Mouse (Mus musculus): Measurements from ENCODE around the gene Zfp710.
A peak's percentile ranks its signal among the peaks of the same experiment; 100 is the strongest.

Zfp710 gene

DNA sequence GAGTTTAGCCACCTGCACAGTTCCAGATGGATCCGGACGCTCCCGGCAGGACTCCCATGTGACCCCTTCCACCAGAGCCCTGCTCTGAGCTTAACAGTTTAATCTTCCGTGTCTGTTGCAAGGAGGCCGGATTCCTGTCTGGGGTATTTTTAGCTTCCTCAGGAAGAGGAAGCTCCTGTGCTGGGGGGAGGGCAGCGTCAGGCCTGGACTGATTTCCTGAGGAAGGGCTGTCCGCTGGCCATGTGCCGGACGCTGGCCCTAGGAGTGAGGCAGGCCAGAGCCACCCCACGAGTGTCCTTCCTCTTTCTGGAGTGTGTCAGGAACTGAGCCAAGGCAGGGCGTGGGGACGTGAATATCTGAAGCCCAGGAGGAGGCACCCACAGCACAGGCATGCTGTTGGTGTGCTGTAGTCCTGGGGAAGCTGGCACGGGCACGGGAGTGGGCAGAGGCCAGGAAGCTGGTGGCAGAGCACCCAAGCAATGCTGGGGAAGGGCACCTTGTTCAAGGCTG, 54.2 kb downstream of the Zfp710 start:
- no peak for DNase-seq (ENCODE audit: low read depth, low spot score)

DNA sequence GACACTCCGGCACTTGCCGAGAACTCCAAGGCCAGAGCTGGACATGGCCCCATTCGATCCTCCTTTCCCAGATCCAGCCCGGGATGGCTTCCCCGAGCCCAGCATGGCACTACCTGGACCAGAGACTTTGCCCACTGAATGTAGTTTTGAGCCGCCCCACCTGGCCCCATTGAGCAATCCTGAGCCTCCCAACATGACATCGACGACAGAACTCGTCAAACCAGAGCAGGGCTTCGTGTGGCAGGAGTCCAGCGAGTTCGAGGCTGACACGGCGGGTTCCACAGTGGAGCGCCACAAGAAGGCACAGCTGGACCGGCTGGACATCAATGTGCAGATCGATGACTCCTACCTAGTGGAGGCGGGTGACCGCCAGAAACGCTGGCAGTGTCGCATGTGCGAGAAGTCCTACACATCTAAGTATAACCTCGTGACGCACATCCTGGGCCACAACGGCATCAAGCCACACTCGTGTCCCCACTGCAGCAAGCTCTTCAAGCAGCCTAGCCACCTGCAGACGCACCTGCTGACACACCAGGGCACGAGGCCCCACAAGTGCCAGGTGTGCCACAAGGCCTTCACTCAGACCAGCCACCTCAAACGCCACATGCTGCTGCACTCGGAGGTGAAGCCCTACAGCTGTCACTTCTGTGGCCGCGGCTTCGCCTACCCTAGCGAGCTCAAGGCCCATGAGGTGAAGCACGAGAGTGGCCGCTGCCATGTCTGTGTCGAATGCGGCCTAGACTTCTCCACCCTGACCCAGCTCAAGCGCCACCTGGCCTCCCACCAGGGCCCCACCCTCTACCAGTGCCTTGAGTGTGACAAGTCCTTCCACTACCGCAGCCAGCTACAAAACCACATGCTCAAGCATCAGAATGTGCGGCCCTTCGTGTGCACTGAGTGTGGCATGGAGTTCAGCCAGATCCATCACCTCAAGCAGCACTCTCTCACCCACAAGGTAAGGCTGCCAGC, 57.3 kb downstream of the Zfp710 start:
- DNase-seq (ENCODE audit: low read depth, low spot score), result no peak

DNA sequence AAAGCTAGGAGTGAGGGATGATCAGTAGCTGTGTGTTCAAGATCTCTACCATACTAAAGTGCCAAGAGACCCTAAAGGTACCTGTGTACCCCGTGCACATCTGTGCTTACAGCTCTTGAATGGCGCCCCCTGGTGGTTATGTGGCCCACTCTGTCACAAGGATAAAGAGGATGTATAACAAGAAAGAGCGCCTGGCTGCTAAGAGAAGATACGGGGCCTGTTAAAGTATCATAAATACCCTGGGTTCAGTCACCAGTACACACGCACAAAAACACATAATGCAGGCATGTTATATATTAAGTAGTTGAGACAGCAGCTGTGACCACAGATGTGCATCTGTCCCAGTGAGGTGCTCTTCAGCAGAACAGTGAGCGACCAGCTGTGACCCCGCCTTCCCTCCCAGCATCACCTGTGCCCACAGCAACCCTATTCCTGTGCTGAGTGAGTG, 59.9 kb downstream of the Zfp710 start:
- peak; percentile 58 for DNase-seq (ENCODE audit: low read depth, low spot score)

DNA sequence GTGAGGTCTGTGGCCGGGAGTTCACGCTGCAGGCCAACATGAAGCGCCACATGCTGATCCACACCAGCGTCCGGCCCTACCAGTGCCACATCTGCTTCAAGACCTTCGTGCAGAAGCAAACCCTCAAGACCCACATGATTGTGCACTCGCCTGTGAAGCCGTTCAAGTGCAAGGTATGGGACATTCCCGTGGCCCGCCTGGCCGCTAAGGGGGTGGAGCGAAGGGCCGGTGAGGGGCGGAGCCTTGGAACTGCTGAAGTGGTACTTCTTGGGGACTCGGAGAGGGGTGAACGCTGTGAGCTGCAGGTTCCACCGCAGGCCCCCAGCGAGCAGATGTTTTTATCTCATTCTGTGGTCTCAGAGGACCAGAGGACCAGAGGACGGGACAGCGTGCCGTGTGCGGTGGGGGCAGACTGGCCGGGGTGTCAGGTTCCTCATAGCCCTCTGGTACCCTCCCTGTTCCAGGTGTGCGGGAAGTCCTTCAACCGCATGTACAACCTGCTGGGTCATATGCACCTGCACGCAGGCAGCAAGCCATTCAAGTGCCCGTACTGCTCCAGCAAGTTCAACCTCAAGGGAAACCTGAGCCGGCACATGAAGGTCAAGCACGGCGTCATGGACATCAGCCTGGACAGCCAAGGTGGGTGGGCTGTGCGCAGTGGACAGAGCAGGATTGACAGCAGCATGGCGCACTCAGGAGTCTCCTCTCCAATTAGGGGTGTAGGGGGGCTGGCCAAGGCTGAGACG, 61.5 kb downstream of the Zfp710 start:
- DNase-seq (ENCODE audit: low read depth, low spot score), result no peak

DNA sequence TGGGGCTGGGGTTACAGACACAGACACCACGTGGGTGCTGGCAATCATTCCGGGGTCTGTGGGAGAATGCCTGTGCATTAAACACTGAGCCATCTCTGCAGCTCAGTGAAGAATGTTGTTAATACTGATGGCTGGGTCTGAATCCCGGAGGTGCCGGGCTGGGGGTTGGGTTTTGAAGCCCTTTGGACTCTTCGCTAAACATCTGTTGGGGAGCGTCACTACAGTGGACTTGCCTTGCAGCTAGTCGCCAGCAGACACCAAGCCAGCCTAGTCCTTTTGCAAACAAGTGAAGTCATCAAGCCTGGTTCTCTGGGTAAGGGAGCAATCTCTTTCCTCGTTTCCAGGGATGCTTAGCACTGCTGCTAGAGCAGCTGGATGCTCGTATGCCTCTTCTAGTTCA, 63.6 kb downstream of the Zfp710 start:
- no peak for DNase-seq (ENCODE audit: low read depth, low spot score)

DNA sequence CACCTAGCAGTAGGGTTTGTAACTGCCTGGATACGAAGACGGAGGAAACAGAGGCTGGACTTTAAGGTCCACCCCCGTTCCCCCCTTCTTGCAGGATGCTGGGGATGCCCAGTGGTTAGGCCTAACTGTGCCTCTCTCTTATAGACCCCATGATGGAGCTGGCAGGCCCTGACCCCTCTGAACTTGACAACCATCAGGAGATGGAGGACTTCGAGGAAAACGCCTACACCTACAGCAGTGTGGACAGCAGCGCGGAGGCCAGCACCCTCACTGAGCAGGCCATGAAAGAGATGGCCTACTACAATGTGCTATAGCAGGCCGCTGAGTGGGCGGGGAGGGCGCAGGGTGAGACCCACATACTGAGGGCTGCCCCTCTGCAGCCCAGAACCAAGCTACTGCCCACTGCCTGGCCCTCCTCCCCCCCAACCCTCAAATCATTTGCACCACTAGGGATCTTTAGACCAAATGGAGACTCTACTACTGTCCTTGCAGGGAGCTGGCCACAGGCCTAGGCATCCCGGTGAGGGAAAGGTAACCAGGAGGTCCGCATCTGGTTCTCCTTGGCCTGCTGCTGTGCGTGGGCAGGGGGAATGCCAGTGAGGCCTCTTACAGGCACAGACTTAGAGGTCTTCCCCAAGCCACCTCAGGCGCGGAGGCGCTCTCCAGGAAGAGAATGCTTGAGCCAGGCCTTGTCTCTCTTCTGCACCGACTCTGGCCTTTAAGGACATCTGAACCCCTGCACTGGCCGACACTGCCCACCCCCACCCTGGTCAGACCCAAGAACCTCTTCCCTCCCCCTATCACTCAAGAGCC, 65.8 kb downstream of the Zfp710 start:
- DNase-seq (ENCODE audit: low read depth, low spot score), result no peak

DNA sequence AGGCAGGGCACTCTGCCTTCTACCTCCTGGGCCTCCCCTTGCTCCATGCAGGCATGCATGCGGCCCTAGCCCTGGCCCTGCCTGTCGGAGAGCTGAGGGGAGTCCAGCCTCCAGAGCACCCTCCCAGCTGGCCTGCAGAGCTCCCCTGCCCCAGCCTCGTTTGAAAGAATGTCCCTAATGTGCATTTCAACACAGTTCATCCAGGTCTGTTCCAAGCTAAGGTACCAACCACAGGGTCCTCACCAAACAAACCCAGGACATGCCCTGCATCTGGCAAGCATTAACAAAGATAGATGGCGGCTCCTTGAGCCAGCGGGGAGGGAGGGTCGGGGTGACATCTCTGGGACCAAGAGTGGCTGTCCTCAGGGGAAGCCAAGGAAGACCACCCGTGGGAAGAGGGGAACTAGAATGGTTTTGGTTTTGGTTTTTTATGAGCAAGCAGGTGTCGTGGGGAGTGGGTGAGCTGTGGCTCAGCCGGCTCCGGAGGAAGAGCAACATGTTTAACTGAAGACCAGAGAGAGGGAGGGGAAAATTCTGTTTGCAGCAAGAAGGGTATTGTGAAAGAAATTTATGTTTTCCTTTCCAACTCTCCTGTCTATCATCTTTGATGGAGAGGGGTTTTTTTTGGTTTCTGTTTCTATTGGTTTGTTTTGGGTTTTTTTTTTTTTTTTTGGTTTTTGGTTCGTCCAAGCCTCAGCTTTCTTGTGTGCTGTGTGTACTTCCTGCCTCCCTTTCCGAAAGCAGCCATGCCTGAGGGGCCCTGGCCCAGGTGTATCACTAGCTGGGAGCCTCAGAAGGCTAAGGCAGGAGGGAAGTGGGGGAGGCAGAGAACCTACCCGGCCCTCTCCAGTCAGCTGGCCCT, 66.6 kb downstream of the Zfp710 start:
- no peak for DNase-seq (ENCODE audit: low read depth, low spot score)

DNA sequence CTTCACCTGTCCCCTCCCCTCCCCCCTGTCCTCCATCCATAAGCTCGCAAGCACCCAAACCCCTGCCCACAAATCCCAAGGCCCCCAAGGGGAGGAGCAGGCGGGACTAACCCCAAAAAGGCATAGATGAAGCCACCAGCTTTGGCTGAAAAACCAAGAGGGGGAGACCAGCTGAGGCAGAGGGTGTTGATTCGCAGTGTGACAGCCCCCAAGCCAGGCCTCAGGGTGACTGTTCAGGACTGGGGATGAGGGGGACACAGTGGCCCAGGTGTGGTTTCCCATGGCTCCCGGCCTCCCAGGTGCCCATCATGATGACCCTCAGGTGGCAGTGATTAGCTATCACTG, 67.2 kb downstream of the Zfp710 start:
- DNase-seq (ENCODE audit: low read depth, low spot score), result no peak

DNA sequence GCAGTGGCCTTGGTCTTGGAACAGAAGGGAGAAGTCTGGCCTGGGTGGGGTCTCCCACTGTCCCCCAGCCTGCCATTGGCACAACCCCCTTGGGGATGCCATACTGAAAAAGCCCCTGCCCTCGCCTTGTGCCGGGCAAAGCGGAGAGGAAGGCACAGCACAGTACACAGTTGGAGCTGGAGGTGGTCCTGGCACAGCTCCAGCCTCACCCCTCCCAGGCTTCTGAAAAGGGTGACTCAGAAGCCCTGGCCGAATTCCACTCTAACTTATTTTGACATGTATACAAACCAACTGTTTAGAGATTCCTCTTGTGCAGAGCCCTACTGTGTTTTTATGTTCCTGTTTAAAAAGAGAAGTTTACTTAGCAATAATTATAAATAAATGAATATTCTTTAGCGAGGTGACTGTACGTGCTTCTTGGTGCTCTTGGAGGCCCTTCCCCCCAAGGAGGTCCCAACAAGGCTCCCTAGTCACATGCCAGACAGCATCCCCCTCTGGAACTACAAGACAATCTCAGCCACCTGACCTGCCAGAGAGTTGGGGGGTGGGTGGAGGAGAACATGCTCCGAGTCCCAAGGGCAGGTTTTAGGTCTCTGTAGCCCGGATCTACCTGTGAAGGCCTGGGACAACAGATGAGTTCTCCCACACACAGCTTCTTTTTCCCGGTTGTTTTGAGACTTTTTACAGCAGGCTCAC, 67.9 kb downstream of the Zfp710 start:
- DNase-seq (ENCODE audit: low read depth, low spot score), result no peak

DNA sequence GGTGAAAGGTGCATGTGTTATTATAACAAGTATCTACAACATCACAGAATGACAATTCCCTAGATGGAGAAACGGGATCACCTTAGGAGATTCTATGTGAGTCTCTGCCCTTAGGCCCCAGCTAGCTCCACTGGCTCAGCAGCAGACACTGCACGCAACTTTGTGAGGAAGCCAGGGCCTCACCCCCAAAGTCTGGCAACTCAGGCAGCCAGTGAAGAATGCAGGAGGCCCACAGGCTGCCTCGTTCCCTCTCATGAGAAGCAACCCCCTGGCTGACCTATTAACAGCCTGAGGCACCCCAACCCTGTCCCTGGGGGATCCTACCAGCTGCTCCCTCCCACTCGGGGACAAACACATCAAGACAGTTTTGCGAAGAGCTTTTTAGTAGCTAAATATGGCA, 69.9 kb downstream of the Zfp710 start:
- DNase-seq (ENCODE audit: low read depth, low spot score), result no peak

DNA sequence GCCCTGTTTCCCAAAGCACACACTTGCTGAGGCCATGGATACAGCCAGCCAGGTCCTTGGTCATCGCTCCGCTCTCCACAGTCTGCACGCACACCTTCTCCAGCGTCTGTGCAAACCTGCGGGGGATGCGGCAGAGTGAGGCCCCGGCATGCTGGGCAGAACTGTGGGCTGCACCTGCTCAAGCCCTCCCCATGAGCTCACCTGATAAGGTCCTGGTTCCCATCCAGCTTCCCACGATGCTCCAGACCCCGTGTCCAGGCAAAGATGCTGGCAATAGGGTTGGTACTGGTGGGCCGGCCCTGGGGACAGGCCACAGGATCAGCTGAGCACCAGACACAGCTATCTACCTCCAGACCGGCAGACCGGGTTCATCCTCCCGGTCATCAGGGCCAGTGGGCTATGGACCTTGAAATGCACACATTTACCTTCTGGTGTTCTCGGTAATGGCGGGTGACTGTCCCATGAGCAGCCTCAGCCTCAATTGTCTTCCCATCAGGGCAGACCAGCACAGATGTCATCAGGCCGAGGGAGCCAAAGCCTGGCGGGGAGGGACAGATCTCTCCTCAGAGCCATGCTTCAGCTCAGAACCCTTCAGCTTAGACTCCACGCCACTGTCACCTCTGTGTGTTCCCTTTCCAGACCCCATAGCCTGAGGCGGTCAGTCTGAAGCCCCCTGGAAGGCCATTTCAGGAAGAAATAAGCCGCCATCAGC, 71.1 kb downstream of the Zfp710 start:
- no peak for DNase-seq (ENCODE audit: low read depth, low spot score)

DNA sequence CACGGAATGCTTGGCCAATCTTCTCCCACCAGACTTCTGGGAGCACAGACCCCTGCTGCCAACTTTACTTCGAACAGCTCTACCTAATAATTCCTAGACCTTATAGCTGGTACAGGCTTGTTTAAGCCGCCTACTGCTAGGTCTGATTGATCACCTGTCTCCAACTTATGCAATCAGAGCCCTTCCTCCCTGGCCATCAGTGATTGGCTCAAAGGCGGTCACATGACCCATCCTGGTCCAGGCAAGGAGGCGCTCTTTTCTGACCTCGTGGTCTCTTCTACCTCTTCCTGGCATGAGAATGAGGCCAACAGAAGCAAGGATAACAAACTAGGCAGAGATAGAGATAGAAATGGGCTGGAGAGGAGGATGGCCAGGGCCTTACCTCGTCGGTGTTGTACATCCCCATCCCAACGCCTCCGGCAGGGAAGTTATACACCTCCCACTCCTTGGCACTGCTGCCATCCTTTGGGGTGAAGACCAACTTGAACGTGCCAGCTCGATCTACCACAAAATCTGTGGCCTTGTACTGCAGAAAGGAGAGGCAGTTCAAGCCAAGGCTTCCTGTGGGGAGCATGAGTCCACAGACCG, 73.9 kb downstream of the Zfp710 start:
- no peak for DNase-seq (ENCODE audit: low read depth, low spot score)

DNA sequence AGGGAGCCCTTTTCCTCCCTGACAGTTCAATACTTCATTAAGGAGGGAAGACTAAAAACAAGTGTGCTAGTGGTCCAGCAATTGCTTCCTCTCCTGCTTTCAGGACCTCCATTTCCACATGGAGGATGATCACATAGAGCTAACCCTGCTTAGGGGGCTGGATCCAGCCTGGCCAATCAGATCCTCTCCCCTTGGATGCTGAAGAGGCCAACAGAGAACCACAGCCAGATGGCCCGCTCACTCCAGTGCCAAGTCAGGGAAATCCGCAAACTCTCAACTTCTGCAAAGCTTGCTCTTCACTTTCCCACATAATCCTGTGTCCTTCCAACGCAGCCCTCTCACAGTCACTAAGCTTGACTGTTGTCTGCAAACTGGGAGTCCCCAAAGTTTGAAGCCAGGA, 78.7 kb downstream of the Zfp710 start:
- DNase-seq (ENCODE audit: low read depth, low spot score), result no peak

DNA sequence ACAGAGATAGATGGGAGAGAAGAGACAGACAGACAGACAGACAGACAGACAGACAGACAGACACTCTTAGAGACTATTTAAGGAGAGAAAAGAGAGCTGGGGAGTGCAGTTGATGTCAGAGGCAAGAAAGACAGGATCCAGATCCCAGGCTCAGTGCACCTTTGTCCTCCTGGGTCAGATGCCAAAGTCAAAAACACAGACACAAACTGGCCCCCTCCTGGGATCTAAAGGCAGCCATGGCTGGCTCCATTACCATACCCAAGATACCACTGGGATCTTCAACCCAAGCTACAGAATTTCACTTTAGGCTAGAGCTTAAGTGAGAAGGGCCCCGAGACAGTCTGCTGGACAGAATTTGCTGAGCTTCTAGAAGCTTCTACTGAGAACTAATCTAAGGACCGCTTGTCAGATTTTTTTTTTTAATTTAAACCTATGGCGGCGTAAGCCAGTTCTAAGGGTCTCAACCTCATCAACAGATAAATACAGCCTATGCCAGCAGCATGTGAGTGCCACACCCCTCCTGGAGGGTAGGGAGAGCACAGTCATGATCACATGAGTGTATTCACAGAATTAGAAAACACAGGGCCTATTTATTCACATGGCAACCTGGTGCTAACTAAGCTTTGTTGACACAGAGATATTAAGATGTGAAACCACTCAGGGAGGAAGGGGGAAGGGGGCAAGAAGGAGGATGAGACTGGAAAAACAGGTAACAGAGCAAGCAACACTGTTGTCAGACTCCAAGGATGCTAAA, 81.2 kb downstream of the Zfp710 start:
- DNase-seq (ENCODE audit: low read depth, low spot score), result no peak

DNA sequence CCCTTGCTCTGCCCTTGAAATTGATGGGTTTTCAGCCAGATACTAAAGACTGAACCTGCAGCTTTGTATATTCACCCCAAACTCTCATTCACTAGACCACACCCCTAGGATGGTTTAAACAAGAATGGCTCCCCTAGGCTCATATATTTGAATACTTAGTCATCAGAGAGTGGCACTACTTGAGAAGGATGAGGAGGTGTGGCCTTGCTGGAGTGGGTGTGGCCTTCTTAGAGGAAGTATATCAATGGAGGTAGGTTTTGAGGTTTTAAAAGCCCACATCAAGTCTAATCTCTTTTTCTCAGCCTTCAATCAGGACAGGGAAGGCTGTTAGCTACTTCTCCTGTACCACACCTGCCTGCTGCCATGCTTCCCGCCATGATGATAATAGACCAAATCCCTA, 81.8 kb downstream of the Zfp710 start:
- DNase-seq (ENCODE audit: low read depth, low spot score), result no peak

DNA sequence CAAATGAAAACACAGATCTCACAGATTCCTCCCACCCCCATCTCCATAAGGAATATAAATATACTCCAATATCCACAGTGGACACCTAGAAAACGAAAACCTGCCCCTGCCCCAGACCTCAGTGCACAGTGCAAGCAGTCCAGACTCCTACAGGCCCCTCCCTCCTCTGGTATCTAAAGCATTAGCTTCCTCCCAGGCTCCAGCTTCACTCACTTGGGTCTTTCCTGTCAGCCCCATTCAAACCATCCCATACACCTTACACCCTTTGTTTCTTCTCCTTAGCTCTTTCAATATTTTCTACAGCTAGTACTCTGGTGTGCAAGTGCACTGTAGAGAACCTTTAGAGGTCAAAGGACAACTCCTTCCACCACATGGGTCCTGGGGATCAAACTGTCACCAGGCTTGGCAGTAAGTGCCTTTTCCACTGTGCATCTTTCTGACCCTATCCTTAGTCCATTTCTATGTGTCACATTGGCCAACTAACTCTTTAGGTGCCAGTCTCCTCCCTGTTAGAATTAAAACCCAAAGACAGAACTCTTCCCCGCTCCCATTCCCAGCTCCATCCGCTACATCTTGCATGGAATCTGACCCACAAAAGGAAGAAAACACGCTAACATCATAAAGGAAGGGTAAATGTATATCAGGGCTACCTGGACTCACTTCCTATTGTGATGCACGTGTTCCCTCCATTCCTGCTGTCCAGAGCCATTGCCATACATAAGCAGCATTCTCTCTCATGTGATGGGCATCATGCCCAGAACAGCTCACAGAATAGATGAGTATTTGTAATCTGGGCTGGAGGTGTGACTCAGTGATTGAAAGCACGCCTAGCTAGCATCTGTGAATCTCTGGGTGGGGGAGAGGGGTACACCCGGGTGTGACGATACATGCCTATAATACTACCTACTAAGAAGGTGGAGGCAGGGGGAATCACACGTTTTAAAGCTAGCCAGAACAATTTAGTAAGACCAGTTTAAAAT, 86.7 kb downstream of the Zfp710 start:
- DNase-seq (ENCODE audit: low read depth, low spot score), result no peak

DNA sequence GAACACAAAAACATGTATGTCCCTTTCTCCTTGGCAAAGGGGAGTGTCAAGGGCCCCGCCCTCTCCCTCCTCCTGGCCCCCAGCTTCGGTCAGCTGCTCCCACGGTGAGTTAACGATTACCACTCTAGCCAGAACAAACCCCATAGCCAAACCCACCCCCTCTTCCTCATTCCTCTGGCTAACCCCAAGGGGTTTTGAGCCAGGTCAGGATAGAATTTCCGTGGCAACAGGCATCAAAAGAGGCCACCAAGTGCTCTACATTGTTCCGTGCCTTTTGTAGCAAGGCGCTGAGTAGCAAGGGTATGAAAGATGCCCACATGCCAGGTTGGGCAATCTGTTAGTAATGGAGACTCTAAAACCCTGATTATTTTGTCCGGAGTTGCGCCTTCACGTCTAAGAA, 89.4 kb downstream of the Zfp710 start:
- DNase-seq (ENCODE audit: low read depth, low spot score), result no peak
